Mouse (Mus musculus) lung, embryonic 16.5 days (tissue): ENCODE measurements at regions not wholly inside any gene's neighbourhood (a gene's known extent, or its start where the extent isn't known, plus 50 kb on each side); places are given as distances from the start of the nearest gene placed in this dataset.

Experiments used
- ATAC-seq: fragments of 200-750 bp; cut with Nextera tagmentation; 2 replicates; pipeline ENCODE4 v1.8.0; 2017; ENCODE audit warnings: low read depth, mild to moderate bottlenecking, moderate library complexity
- H3K27ac ChIP-seq: fragments of 300-500 bp; sonication (generic); 2 replicates; pipeline ENCODE4 v1.5.1; 2014; ENCODE audit warnings: mild to moderate bottlenecking, control low read depth, low read length
- H3K27me3 ChIP-seq: fragments of 300-500 bp; sonication (generic); 2 replicates; pipeline ENCODE4 v1.6.1; 2014; ENCODE audit warnings: low read depth, low read length, mixed read lengths; ENCODE audit not compliant: control insufficient read depth, insufficient read depth
- H3K36me3 ChIP-seq: fragments of 300-500 bp; sonication (generic); 2 replicates; pipeline ENCODE4 v1.6.1; 2014; ENCODE audit warnings: low read length; ENCODE audit not compliant: control insufficient read depth, insufficient read depth
- H3K4me1 ChIP-seq: fragments of 300-500 bp; sonication (generic); replicated peaks from 2 replicates; pipeline ENCODE4 v1.6.1; 2014; ENCODE audit warnings: low read length, mixed read lengths; ENCODE audit not compliant: control insufficient read depth, insufficient read depth
- H3K4me2 ChIP-seq: fragments of 300-500 bp; sonication (generic); 2 replicates; pipeline ENCODE4 v1.6.1; 2014; ENCODE audit warnings: low read depth, low read length, control low read depth
- H3K4me3 ChIP-seq: fragments of 300-500 bp; sonication (generic); 2 replicates; pipeline ENCODE4 v1.5.1; 2014; ENCODE audit warnings: mild to moderate bottlenecking, low read length, control low read depth
- H3K9ac ChIP-seq: fragments of 300-500 bp; sonication (generic); 2 replicates; pipeline ENCODE4 v1.6.1; 2014; ENCODE audit warnings: low read length, control low read depth
- H3K9me3 ChIP-seq: fragments of 300-500 bp; sonication (generic); 2 replicates; pipeline ENCODE4 v1.6.1; 2016; ENCODE audit warnings: low read length; ENCODE audit not compliant: control insufficient read depth
- WGBS: fragments of 180-500 bp; shearing (Covaris S2); extraction: QIAGEN DNeasy Blood & Tissue Kit; methylation state at CpG from one replicate; pipeline ENCODE4 v1.1.7; 2014; 5-methylcytosine and 5-hydroxymethylcytosine counted together

GRCm38 (mm10) chr14:88410722-88411437 lies 60.3 kb downstream of the Pcdh20 start:
- H3K27me3 ChIP-seq: no peaks in the 10 kb centered on the region
- no peak overlapping the region for H3K9ac ChIP-seq
- H3K4me2 ChIP-seq: no peak overlapping the region
- H3K36me3 ChIP-seq: no peaks in the 10 kb centered on the region
- no peak overlapping the region for H3K4me3 ChIP-seq
- 77% methylated on average over 1 of the region's 1 CpGs for WGBS
- no peaks in the 10 kb centered on the region for H3K4me1 ChIP-seq
- no peaks in the 10 kb centered on the region for H3K9me3 ChIP-seq
- ATAC-seq: no peak
- H3K27ac ChIP-seq: no peak overlapping the region

- H3K4me3 ChIP-seq: no peak overlapping the region
- no peaks in the 10 kb centered on the region for H3K4me1 ChIP-seq
- H3K27me3 ChIP-seq: no peaks in the 10 kb centered on the region
- H3K9me3 ChIP-seq: no peaks in the 10 kb centered on the region
- WGBS: 3% methylated on average over 1 of the region's 1 CpGs
- no peak overlapping the region for H3K4me2 ChIP-seq
- no peak overlapping the region for H3K9ac ChIP-seq
- no peak overlapping the region for H3K27ac ChIP-seq
- no peak for ATAC-seq
- H3K36me3 ChIP-seq: no peaks in the 10 kb centered on the region
Observed at GRCm38 (mm10) chr14:88399270-88399669, 71.9 kb downstream of the Pcdh20 start.

- H3K27me3 ChIP-seq: no peaks in the 10 kb centered on the region
- ATAC-seq: no peak
Observed at GRCm38 (mm10) chr14:88397187-88397586, 74.0 kb downstream of the Pcdh20 start.

GRCm38 (mm10) chr14:88395016-88395415 lies 76.2 kb downstream of the Pcdh20 start:
- Histone ChIP-seq H3K4me1 (no peaks in the 10 kb centered on the region), H3K36me3 (no peaks in the 10 kb centered on the region), H3K4me3 (no peak overlapping the region), H3K27me3 (no peaks in the 10 kb centered on the region), H3K9me3 (no peaks in the 10 kb centered on the region), H3K27ac (no peak overlapping the region), H3K4me2 (no peak overlapping the region), H3K9ac (no peak overlapping the region)
- no peak for ATAC-seq
- WGBS: 50% methylated on average over 4 of the region's 4 CpGs

More at GRCm38 (mm10) chr14:88397187-88397586, 74.0 kb downstream of the Pcdh20 start:
- Histone ChIP-seq H3K36me3 (no peaks in the 10 kb centered on the region), H3K4me2 (no peak overlapping the region), H3K4me3 (no peak overlapping the region), H3K9ac (no peak overlapping the region), H3K9me3 (no peaks in the 10 kb centered on the region), H3K27ac (no peak overlapping the region), H3K4me1 (no peaks in the 10 kb centered on the region)

- no peak overlapping the region for H3K9ac ChIP-seq
- no peaks in the 10 kb centered on the region for H3K4me1 ChIP-seq
- no peaks in the 10 kb centered on the region for H3K27me3 ChIP-seq
- ATAC-seq: no peak
- 76% methylated on average over 2 of the region's 2 CpGs for WGBS
- H3K27ac ChIP-seq: no peak overlapping the region
- H3K9me3 ChIP-seq: no peaks in the 10 kb centered on the region
- H3K4me3 ChIP-seq: no peak overlapping the region
- H3K36me3 ChIP-seq: no peaks in the 10 kb centered on the region
- no peak overlapping the region for H3K4me2 ChIP-seq
Observed at GRCm38 (mm10) chr14:88384553-88384952, 86.6 kb downstream of the Pcdh20 start.

- Histone ChIP-seq H3K4me3 (no peak overlapping the region), H3K36me3 (no peaks in the 10 kb centered on the region), H3K27me3 (no peaks in the 10 kb centered on the region), H3K27ac (no peak overlapping the region), H3K9ac (no peak overlapping the region), H3K4me2 (no peak overlapping the region), H3K4me1 (no peaks in the 10 kb centered on the region), H3K9me3 (no peaks in the 10 kb centered on the region)
- peak; percentile 99 for ATAC-seq
- 28% methylated on average over 4 of the region's 4 CpGs for WGBS
Observed at GRCm38 (mm10) chr14:88347177-88347576, 124.0 kb downstream of the Pcdh20 start.

- ATAC-seq: no peak
- H3K27ac ChIP-seq: no peak overlapping the region
- 59% methylated on average over 10 of the region's 10 CpGs for WGBS
- H3K27me3 ChIP-seq: no peaks in the 10 kb centered on the region
- no peaks in the 10 kb centered on the region for H3K36me3 ChIP-seq
- H3K9ac ChIP-seq: no peak overlapping the region
- no peaks in the 10 kb centered on the region for H3K9me3 ChIP-seq
- no peaks in the 10 kb centered on the region for H3K4me1 ChIP-seq
- H3K4me3 ChIP-seq: no peak overlapping the region
- H3K4me2 ChIP-seq: no peak overlapping the region
Observed at GRCm38 (mm10) chr14:88337304-88337703, 133.9 kb downstream of the Pcdh20 start.

GRCm38 (mm10) chr14:88330613-88331012 lies 140.6 kb downstream of the Pcdh20 start:
- Histone ChIP-seq H3K4me1 (0 out of 2 replicates have a peak, but pooled peaks cover 2% of the 10 kb centered on the region), H3K36me3 (no peaks in the 10 kb centered on the region), H3K9ac (no peak overlapping the region), H3K27me3 (no peaks in the 10 kb centered on the region), H3K4me3 (no peak overlapping the region), H3K27ac (no peak overlapping the region), H3K4me2 (no peak overlapping the region), H3K9me3 (no peaks in the 10 kb centered on the region)
- WGBS: 71% methylated on average over 2 of the region's 2 CpGs
- no peak for ATAC-seq

- Histone ChIP-seq H3K27ac (peak overlapping the region; percentile 59; the same call in 1 of the 2 replicates), H3K9ac (no peak overlapping the region), H3K4me3 (no peak overlapping the region), H3K4me2 (no peak overlapping the region), H3K4me1 (0 out of 2 replicates have a peak, but pooled peaks cover 2% of the 10 kb centered on the region), H3K36me3 (no peaks in the 10 kb centered on the region), H3K27me3 (no peaks in the 10 kb centered on the region), H3K9me3 (no peaks in the 10 kb centered on the region)
- WGBS: 50% methylated on average over 4 of the region's 4 CpGs
- ATAC-seq: peak; percentile 97
Observed at GRCm38 (mm10) chr14:88326411-88326810, 144.8 kb downstream of the Pcdh20 start.
